Mouse (Mus musculus): ENCODE measurements around the gene Otub2.

Otub2 gene

GRCm38 (mm10) chr12:103371711-103372110, 16.8 kb upstream of the Otub2 start:
- DNase-seq (ENCODE audit: low spot score) = no peak

- DNase-seq (ENCODE audit: low spot score) = no peak
These were observed 14.8 kb upstream of the Otub2 start for GRCm38 (mm10) chr12:103373530-103374236.

GRCm38 (mm10) chr12:103376124-103376523, 12.4 kb upstream of the Otub2 start:
- DNase-seq (ENCODE audit: low spot score) = no peak

GRCm38 (mm10) chr12:103376774-103377173, 11.7 kb upstream of the Otub2 start:
- no peak for DNase-seq (ENCODE audit: low spot score)

- DNase-seq (ENCODE audit: low spot score) = no peak
These were observed 8.3 kb upstream of the Otub2 start for GRCm38 (mm10) chr12:103380226-103380625.

GRCm38 (mm10) chr12:103389348-103389727, 856 bp downstream of the Otub2 start:
- no peak for DNase-seq (ENCODE audit: low spot score)

- no peak for DNase-seq (ENCODE audit: low spot score)
These were observed 1.5 kb downstream of the Otub2 start for GRCm38 (mm10) chr12:103389982-103390381.

- no peak for DNase-seq (ENCODE audit: low spot score)
These were observed 2.6 kb downstream of the Otub2 start for GRCm38 (mm10) chr12:103391098-103391497.

GRCm38 (mm10) chr12:103393528-103393927, 5.0 kb downstream of the Otub2 start:
- no peak for DNase-seq (ENCODE audit: low spot score)

- no peak for DNase-seq (ENCODE audit: low spot score)
These were observed 7.2 kb downstream of the Otub2 start for GRCm38 (mm10) chr12:103395486-103396275.

- no peak for DNase-seq (ENCODE audit: low spot score)
These were observed 8.3 kb downstream of the Otub2 start for GRCm38 (mm10) chr12:103396751-103397150.

- DNase-seq (ENCODE audit: low spot score) = no peak
These were observed 15.6 kb downstream of the Otub2 start for GRCm38 (mm10) chr12:103404131-103404530.

GRCm38 (mm10) chr12:103407720-103408119, 19.2 kb downstream of the Otub2 start, which contains the start of gene 9330161L09Rik:
TSS of gene 9330161L09Rik (minus strand) at chr12:103407820.
- no peak for DNase-seq (ENCODE audit: low spot score)

GRCm38 (mm10) chr12:103408144-103408543, 19.7 kb downstream of the Otub2 start:
- DNase-seq (ENCODE audit: low spot score) = no peak

GRCm38 (mm10) chr12:103425016-103425728, 36.7 kb downstream of the Otub2 start:
- no peak for DNase-seq (ENCODE audit: low spot score)

GRCm38 (mm10) chr12:103425729-103426470, 37.4 kb downstream of the Otub2 start, which contains the start of gene Ddx24:
TSS of gene Ddx24 (minus strand) at chr12:103425830.
- DNase-seq (ENCODE audit: low spot score) = peak; percentile 82

GRCm38 (mm10) chr12:103426710-103427109, 38.2 kb downstream of the Otub2 start:
- no peak for DNase-seq (ENCODE audit: low spot score)

GRCm38 (mm10) chr12:103433430-103433829, 44.9 kb downstream of the Otub2 start:
- no peak for DNase-seq (ENCODE audit: low spot score)

- DNase-seq (ENCODE audit: low spot score) = no peak
These were observed 45.7 kb downstream of the Otub2 start, which contains the start of gene Ifi27 for GRCm38 (mm10) chr12:103433986-103434731. TSS of gene Ifi27 (plus strand) at chr12:103434211.

GRCm38 (mm10) chr12:103434861-103435260, 46.4 kb downstream of the Otub2 start:
- no peak for DNase-seq (ENCODE audit: low spot score)

GRCm38 (mm10) chr12:103437601-103438000, 49.1 kb downstream of the Otub2 start:
- DNase-seq (ENCODE audit: low spot score) = no peak

Data from urinary bladder, postnatal 10 days (tissue).